Mouse (Mus musculus) small intestine, adult 2 months (tissue): ENCODE results near the gene Chadl. TPM values are rescaled to one million over a fixed set of nuclear protein-coding genes. Genes with fewer than 3 reads are reported as not detected.
"Not testable (repeated sequence)": the region's sequence is repeated elsewhere in the genome, so short reads cannot be mapped to it uniquely, and the experiment has no call there.

Experiments
- H3K27ac ChIP-seq: fragments of 200-500 bp; 2 replicates; pipeline ENCODE4 v1.5.1; 2012; ENCODE audit warnings: low read depth, low read length, control low read depth, inconsistent platforms; ENCODE audit not compliant: insufficient read depth
- H3K27me3 ChIP-seq: fragments of 200-500 bp; 2 replicates; pipeline ENCODE4 v1.6.1; 2012; ENCODE audit warnings: mild to moderate bottlenecking, moderate library complexity, low read length, inconsistent platforms; ENCODE audit not compliant: control insufficient read depth, insufficient read depth
- H3K36me3 ChIP-seq: fragments of 200-500 bp; 2 replicates; pipeline ENCODE4 v1.6.1; 2012; ENCODE audit warnings: mild to moderate bottlenecking, low read length, control low read depth, inconsistent platforms; ENCODE audit not compliant: control insufficient read depth, insufficient read depth
- H3K4me1 ChIP-seq: fragments of 200-500 bp; 2 replicates; pipeline ENCODE4 v1.6.1; 2012; ENCODE audit warnings: low read length, inconsistent platforms, mixed read lengths; ENCODE audit not compliant: control insufficient read depth, insufficient read depth, insufficient read length
- H3K4me3 ChIP-seq: fragments of 200-500 bp; 2 replicates; pipeline ENCODE4 v1.5.1; 2012; ENCODE audit warnings: low read depth, mild to moderate bottlenecking, control low read depth, inconsistent platforms, low read length, moderate library complexity
- CTCF ChIP-seq: fragments of 200-500 bp; IDR thresholded peaks from 2 replicates; pipeline ENCODE4 v1.5.1; 2012; ENCODE audit warnings: low read depth, mild to moderate bottlenecking, control low read depth, inconsistent platforms, low read length, moderate library complexity, mixed read lengths; ENCODE audit not compliant: insufficient replicate concordance, insufficient read length; ENCODE audit errors: extremely low read depth
- POLR2A ChIP-seq: fragments of 200-500 bp; IDR thresholded peaks from 2 replicates; pipeline ENCODE4 v1.6.1; 2012; ENCODE audit warnings: low read depth, mild to moderate bottlenecking, control low read depth, inconsistent platforms, low read length, moderate library complexity
- WGBS: fragments of 180-500 bp; shearing (Covaris S2); methylation state at CpG from one replicate; pipeline ENCODE4 v1.1.7; 2018; 5-methylcytosine and 5-hydroxymethylcytosine counted together
- polyA plus RNA-seq: library from polyadenylated mRNA; depleted of rRNA; stranded (reverse); fragments of >200 nt; gene quantifications from 2 replicates; pipeline ENCODE4 v1.2.3, GENCODE M21; 2012; rRNA removed

Gene Chadl
- polyA plus RNA-seq: 2.0 and 2.8 TPM in 2 replicates

- no peak within 1 kb of the TSS for H3K4me3 ChIP-seq
Observed at GRCm38 (mm10) chr15:81697175-81697574, at the start of gene Chadl. Gene Chadl, minus strand, starts transcription at chr15:81697287.

GRCm38 (mm10) chr15:81745601-81746114 lies 48.6 kb upstream of the Chadl start:
- Histone ChIP-seq H3K36me3 (no peaks in the 10 kb centered on the region), H3K27ac (no peak overlapping the region), H3K27me3 (0 out of 2 replicates have a peak, but pooled peaks cover 5% of the 10 kb centered on the region), H3K4me1 (no peaks in the 10 kb centered on the region), H3K4me3 (peak overlapping the region; percentile 95)
- WGBS: under 1% methylated on average over 33 of the region's 33 CpGs
- no peak for TF ChIP-seq POLR2A
- TF ChIP-seq CTCF: no peak

More at GRCm38 (mm10) chr15:81697175-81697574, at the start of gene Chadl:
- Histone ChIP-seq H3K36me3 (no peaks in the 10 kb centered on the region), H3K27me3 (peaks cover 17% of the 10 kb centered on the region), H3K4me1 (peaks cover 8% of the 10 kb centered on the region; the same call in 1 of the 2 replicates), H3K27ac (no peak within 1 kb of the TSS)
- TF ChIP-seq POLR2A: no peak
- no peak for TF ChIP-seq CTCF
- WGBS: 85% methylated on average over 7 of the region's 7 CpGs

GRCm38 (mm10) chr15:81744992-81745600 lies 48.0 kb upstream of the Chadl start, which contains the start of the genes Zc3h7b and Rangap1:
Gene Zc3h7b, plus strand, starts transcription at chr15:81745057.
Gene Rangap1, minus strand, starts transcription at chr15:81745530.
- TF ChIP-seq CTCF: peak; percentile 30; the same call in 1 of the 2 replicates
- peak; percentile 46; the same call in 1 of the 2 replicates for TF ChIP-seq POLR2A
- under 1% methylated on average over 65 of the region's 65 CpGs for WGBS
- no peaks in the 10 kb centered on the region for H3K4me1 ChIP-seq
- no peak within 1 kb of the TSS for H3K27ac ChIP-seq
- 0 out of 2 replicates have a peak, but pooled peaks cover 5% of the 10 kb centered on the region for H3K27me3 ChIP-seq
- H3K36me3 ChIP-seq: no peaks in the 10 kb centered on the region
- H3K4me3 ChIP-seq: peak within 1 kb of the TSS; percentile 95

DNA sequence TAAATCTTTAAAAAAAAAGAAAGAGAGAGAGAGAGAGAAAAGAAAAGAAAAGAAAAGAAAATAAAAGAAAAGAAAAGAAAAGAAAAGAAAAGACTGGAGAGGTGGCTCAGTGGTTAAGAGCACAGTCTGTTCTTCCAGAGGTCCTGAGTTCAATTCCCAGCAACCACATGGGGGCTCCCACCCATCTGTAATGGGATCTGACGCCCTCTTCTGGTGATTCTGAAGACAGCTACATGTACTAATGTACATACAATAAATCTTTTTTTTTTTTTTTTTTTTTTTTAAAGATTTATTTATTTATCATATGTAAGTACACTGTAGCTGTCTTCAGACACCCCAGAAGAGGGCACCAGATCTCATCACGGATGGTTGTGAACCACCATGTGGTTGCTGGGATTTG lies 45.3 kb upstream of the Chadl start:
- not testable (repeated sequence) for H3K4me3 ChIP-seq, H3K36me3 ChIP-seq, H3K27ac ChIP-seq, H3K4me1 ChIP-seq, H3K27me3 ChIP-seq
- 29% methylated on average over 2 of the region's 2 CpGs for WGBS

DNA sequence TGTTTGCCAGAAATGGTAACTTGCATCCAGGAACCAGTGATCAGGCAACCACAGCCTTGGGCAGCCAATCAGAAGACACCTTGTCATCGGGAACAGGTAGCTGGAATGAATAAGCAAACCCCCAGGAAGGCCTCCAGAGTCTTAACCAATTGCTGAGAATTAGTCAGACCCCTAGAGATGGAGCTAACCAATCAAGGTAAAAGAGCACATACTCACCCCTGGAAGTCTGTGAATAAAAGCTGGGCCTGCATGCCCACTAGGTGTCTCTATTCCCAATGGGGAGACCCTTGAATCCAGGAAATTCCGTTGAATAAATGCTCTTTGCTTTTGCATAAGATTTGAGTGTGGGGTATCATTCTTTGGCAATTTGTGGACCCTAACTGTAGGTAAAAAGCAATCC lies 42.8 kb upstream of the Chadl start:
- Histone ChIP-seq H3K36me3 (no peaks in the 10 kb centered on the region), H3K4me3 (no peak overlapping the region), H3K27me3 (no peaks in the 10 kb centered on the region), H3K27ac (no peak overlapping the region), H3K4me1 (no peaks in the 10 kb centered on the region)
- no peak for TF ChIP-seq POLR2A
- TF ChIP-seq CTCF: no peak
- WGBS: 16% methylated on average over 2 of the region's 2 CpGs

DNA sequence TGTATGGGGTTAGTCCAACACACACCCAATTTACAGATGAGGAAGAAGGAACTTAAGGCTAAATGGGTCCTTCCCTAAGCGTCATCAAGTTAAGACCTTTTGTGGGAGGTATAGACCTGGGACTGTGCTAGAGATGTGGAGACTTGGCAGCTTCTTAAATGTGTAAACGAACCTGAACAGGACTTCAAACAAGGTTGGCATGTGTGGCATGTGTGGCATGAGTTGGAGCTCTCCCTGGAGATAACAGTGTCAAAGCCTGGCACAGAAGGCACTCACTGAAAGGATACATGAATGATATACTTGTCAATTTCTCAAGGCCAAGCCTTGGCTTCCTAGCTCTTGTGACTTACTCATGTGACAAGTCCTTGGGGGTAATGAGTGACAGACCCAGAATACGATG lies 42.2 kb upstream of the Chadl start:
- TF ChIP-seq POLR2A (no peak), CTCF (no peak)
- Histone ChIP-seq H3K27ac (no peak overlapping the region), H3K27me3 (no peaks in the 10 kb centered on the region), H3K4me1 (no peaks in the 10 kb centered on the region), H3K36me3 (no peaks in the 10 kb centered on the region), H3K4me3 (no peak overlapping the region)
- WGBS: 71% methylated on average over 3 of the region's 3 CpGs

- TF ChIP-seq CTCF: no peak
- TF ChIP-seq POLR2A: no peak
- no peak overlapping the region for H3K27ac ChIP-seq
- whole genome bisulfite sequencing: 48% methylated on average over 3 of the region's 3 CpGs
Observed at GRCm38 (mm10) chr15:81735075-81735474, 38.0 kb upstream of the Chadl start.

More at GRCm38 (mm10) chr15:81735075-81735474, 38.0 kb upstream of the Chadl start:
- Histone ChIP-seq H3K27me3 (no peaks in the 10 kb centered on the region), H3K4me3 (no peak overlapping the region), H3K36me3 (no peaks in the 10 kb centered on the region), H3K4me1 (no peaks in the 10 kb centered on the region)
